Comparison of ENCODE assay signal across 20 mouse cellular contexts in genomic region chr6:147944020-147944419, GRCm38 (mm10).
DNase-seq lines count a peak whose midpoint lies in the region; TF ChIP-seq lines count a peak whose summit lies in the region.
"Had no signal": no experiment of that assay in that cellular context is flagged by ENCODE, and none has a peak within 500 bp of the region (broad histone marks: within the 10 kb centered on the region; RNA-seq: fewer than 3 reads in every experiment).

No protein-coding gene starts in this region.

- no peaks in the 10 kb centered on the region for H3K4me1 ChIP-seq in brown adipose tissue, adult 24 weeks (ENCODE audit: control insufficient read depth, insufficient read depth, insufficient read length, low read length)
- H3K4me1 ChIP-seq: forebrain, embryonic 10.5 days; forebrain, embryonic 13.5 days; hindbrain, embryonic 10.5 days; hindbrain, embryonic 13.5 days had no signal

- TF ChIP-seq CTCF in layer of hippocampus, adult 2 months (conservative IDR thresholded peaks at IDR 0.05), result no peak

- peak overlapping the region; percentile 71 for H3K27ac ChIP-seq in brown adipose tissue, adult 24 weeks (replicated peaks; ENCODE audit: low read depth, low read length)
- no peak overlapping the region for H3K27ac ChIP-seq in layer of hippocampus, adult 2 months
- H3K27ac ChIP-seq: forebrain, embryonic 10.5 days; forebrain, embryonic 13.5 days; hindbrain, embryonic 10.5 days; hindbrain, embryonic 13.5 days had no signal

- peak; percentile 28 for DNase-seq in gastrocnemius, adult 18-20 months (ENCODE audit: low spot score)
- DNase-seq in gastrocnemius, postnatal 10 days, result no peak
- DNase-seq in heart, adult 11 months, result peak; percentile 93
- no peak for DNase-seq in heart, postnatal 25 days (ENCODE audit: low spot score)
- no peak for DNase-seq in B cell, adult 2 months
- no peak for DNase-seq in layer of hippocampus, adult 2 months (ENCODE audit: low spot score in 2 of 2)
- DNase-seq: adrenal gland, adult 2 months; adrenal gland, postnatal 14 days; cerebellum, adult 11-12 months; cerebellum, adult 8-10 months; cerebellum, postnatal 10 days; cerebellum, postnatal 36 days; gastrocnemius, postnatal 14 days; heart, postnatal 36 days; kidney, adult 18-20 months had no signal

- intact Hi-C loops in heart, postnatal 25 days (cut with DNase I), result loop anchor here (10.0 kb wide), 1 partner anchor 129 kb away; no protein-coding TSS in a partner anchor

- no peak overlapping the region for H3K4me3 ChIP-seq in brown adipose tissue, adult 24 weeks (ENCODE audit: insufficient read depth, low read depth, low read length)
- H3K4me3 ChIP-seq in layer of hippocampus, adult 2 months, result no peak overlapping the region
- H3K4me3 ChIP-seq: forebrain, embryonic 10.5 days; forebrain, embryonic 13.5 days; hindbrain, embryonic 10.5 days; hindbrain, embryonic 13.5 days had no signal

Comparison
In these comparisons a context has a peak if more than half of its experiments do, and no peak if none do; other contexts are left out.
1. DNase-seq: peak in gastrocnemius, adult 18-20 months (single experiment) and heart, adult 11 months (single experiment); none in gastrocnemius, postnatal 10 days (single experiment), heart, postnatal 25 days (single experiment), B cell, adult 2 months (0 of 2) and layer of hippocampus, adult 2 months (0 of 2).